Mouse (Mus musculus) limb, embryonic 14.5 days (tissue): ENCODE measurements around the gene Isoc2a. TPM values are rescaled to one million over a fixed set of nuclear protein-coding genes. Genes with fewer than 3 reads are reported as not detected.

Experiments used
- ATAC-seq: fragments of 200-750 bp; cut with Nextera tagmentation; 2 replicates; pipeline ENCODE4 v1.8.0; 2017; ENCODE audit warnings: low read depth, moderate number of reproducible peaks, moderate TSS enrichment; ENCODE audit not compliant: low FRiP score
- DNase-seq: peaks from one replicate; pipeline ENCODE4 v3.0.0-alpha.2; 2015; ENCODE audit warnings: low spot score
- H3K27ac ChIP-seq: fragments of 300-500 bp; sonication (generic); replicated peaks from 2 replicates; pipeline ENCODE4 v1.5.1; 2014; ENCODE audit warnings: low read depth, mild to moderate bottlenecking, low read length, moderate library complexity, mixed read lengths
- H3K27me3 ChIP-seq: fragments of 300-500 bp; sonication (generic); 2 replicates; pipeline ENCODE4 v1.6.1; 2014; ENCODE audit warnings: low read length, mixed read lengths; ENCODE audit not compliant: control insufficient read depth, insufficient read depth
- H3K36me3 ChIP-seq: fragments of 300-500 bp; sonication (generic); 2 replicates; pipeline ENCODE4 v1.6.1; 2014; ENCODE audit warnings: mild to moderate bottlenecking, low read length, moderate library complexity, mixed read lengths; ENCODE audit not compliant: control insufficient read depth, insufficient read depth
- H3K4me1 ChIP-seq: fragments of 300-500 bp; sonication (generic); 2 replicates; pipeline ENCODE4 v1.6.1; 2014; ENCODE audit warnings: antibody characterized with exemption, low read length, mixed read lengths; ENCODE audit not compliant: control insufficient read depth, insufficient read depth
- H3K4me2 ChIP-seq: fragments of 300-500 bp; sonication (generic); replicated peaks from 2 replicates; pipeline ENCODE4 v1.6.1; 2014; ENCODE audit warnings: low read depth, mild to moderate bottlenecking, low read length, moderate library complexity; ENCODE audit not compliant: severe bottlenecking
- H3K4me3 ChIP-seq: fragments of 300-500 bp; sonication (generic); replicated peaks from 2 replicates; pipeline ENCODE4 v1.5.1; 2014; ENCODE audit warnings: low read length
- H3K9ac ChIP-seq: fragments of 300-500 bp; sonication (generic); 2 replicates; pipeline ENCODE4 v1.6.1; 2014; ENCODE audit warnings: mild to moderate bottlenecking, low read depth, low read length, moderate library complexity; ENCODE audit not compliant: severe bottlenecking
- H3K9me3 ChIP-seq: fragments of 300-500 bp; sonication (generic); 2 replicates; pipeline ENCODE4 v1.6.1; 2016; ENCODE audit warnings: low read length; ENCODE audit not compliant: control insufficient read depth
- POLR2A ChIP-seq: fragments of 200-500 bp; IDR thresholded peaks from 2 replicates; pipeline ENCODE4 v1.8.0; 2012; ENCODE audit warnings: inconsistent platforms, mild to moderate bottlenecking, moderate library complexity, borderline replicate concordance; ENCODE audit not compliant: insufficient read depth, insufficient read length; ENCODE audit errors: extremely low read depth
- WGBS: fragments of 180-500 bp; shearing (Covaris S2); extraction: QIAGEN DNeasy Blood & Tissue Kit; methylation state at CpG from one replicate; pipeline ENCODE4 v1.1.7; 2014; 5-methylcytosine and 5-hydroxymethylcytosine counted together
- polyA plus RNA-seq, 2 experiments: library from polyadenylated mRNA; depleted of rRNA in 1 of 2; stranded (reverse) in 1 of 2; unstranded in 1 of 2; fragments of >200 nt; fragmentation: Nextera tagmentation in 1 of 2; extraction: Ambion mirVana in 1 of 2; gene quantifications; 2 replicates each; pipeline versions ENCODE4 v1.2.1 to v1.2.3; 2012 to 2014

The Isoc2a gene
- polyA plus RNA-seq, 2 experiments: 1.1 to 13.6 TPM

GRCm38 (mm10) chr7:4842077-4842476 lies 34.9 kb upstream of the Isoc2a start:
- TF ChIP-seq POLR2A: no peak
- no peak for ATAC-seq
- H3K4me1 ChIP-seq: peaks cover 11% of the 10 kb centered on the region
- no peaks in the 10 kb centered on the region for H3K36me3 ChIP-seq
- H3K27ac ChIP-seq: no peak overlapping the region
- peaks cover 63% of the 10 kb centered on the region for H3K27me3 ChIP-seq
- no peak overlapping the region for H3K9ac ChIP-seq
- 59% methylated on average over 5 of the region's 5 CpGs for WGBS
- peak overlapping the region; percentile 7; the same call in 1 of the 2 replicates for H3K4me3 ChIP-seq
- no peak for DNase-seq
- H3K9me3 ChIP-seq: no peaks in the 10 kb centered on the region
- H3K4me2 ChIP-seq: no peak overlapping the region

- Histone ChIP-seq H3K4me3 (peak overlapping the region; percentile 7; the same call in 1 of the 2 replicates), H3K4me1 (peaks cover 11% of the 10 kb centered on the region), H3K27me3 (peaks cover 57% of the 10 kb centered on the region), H3K27ac (no peak overlapping the region), H3K36me3 (no peaks in the 10 kb centered on the region), H3K9ac (no peak overlapping the region), H3K9me3 (no peaks in the 10 kb centered on the region), H3K4me2 (peak overlapping the region; percentile 25)
- ATAC-seq: peak; percentile 62
- TF ChIP-seq POLR2A: no peak
- 1% methylated on average over 16 of the region's 16 CpGs for WGBS
- peak; percentile 49 for DNase-seq
Measured at GRCm38 (mm10) chr7:4842634-4843131, 34.3 kb upstream of the Isoc2a start.

DNA sequence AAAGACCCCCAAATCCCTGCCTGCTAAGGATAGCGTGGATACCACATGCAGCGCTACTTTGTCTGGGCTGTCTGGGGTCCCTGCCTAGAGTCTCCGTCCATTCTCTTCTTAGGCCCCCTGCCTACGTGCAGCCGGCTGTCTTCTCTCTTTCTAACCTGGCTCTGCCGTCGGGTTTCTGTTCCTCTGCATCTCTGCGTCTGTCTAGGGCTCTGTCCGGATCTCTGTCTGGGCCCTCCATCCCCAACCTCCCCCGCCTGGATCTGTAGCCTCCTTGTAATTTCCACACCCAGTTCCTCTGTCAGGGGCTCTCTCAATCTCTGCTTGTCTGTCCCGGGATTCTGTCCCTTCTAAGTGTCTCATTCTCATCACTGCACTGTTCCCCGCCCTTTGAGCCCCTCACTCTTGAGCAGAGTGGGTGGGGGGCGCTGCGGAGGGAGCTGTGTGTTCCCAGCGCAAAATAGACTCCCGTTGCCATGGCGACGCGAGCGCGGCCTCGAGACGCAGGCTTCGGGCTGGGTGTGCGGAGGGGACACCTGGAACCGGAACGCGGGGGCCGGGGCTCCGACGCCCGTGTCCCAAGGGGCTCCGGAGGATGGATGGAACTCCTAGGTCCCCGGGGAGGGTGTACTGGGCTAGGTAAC lies 33.2 kb upstream of the Isoc2a start:
- DNase-seq: no peak
- H3K9me3 ChIP-seq: no peaks in the 10 kb centered on the region
- H3K27me3 ChIP-seq: peaks cover 53% of the 10 kb centered on the region
- ATAC-seq: 0 out of 2 replicates have a peak, but pooled peaks have one; percentile 17
- H3K36me3 ChIP-seq: no peaks in the 10 kb centered on the region
- H3K4me2 ChIP-seq: peak overlapping the region; percentile 81
- TF ChIP-seq POLR2A: no peak
- H3K4me3 ChIP-seq: peak overlapping the region; percentile 42
- H3K9ac ChIP-seq: peak overlapping the region; percentile 38; the same call in 1 of the 2 replicates
- H3K27ac ChIP-seq: no peak overlapping the region
- H3K4me1 ChIP-seq: peaks cover 11% of the 10 kb centered on the region
- under 1% methylated on average over 34 of the region's 34 CpGs for WGBS

- no peaks in the 10 kb centered on the region for H3K36me3 ChIP-seq
- 1% methylated on average over 40 of the region's 41 CpGs for WGBS
- no peak within 1 kb of the TSS for H3K27ac ChIP-seq
- no peaks in the 10 kb centered on the region for H3K9me3 ChIP-seq
- peaks cover 49% of the 10 kb centered on the region for H3K27me3 ChIP-seq
- H3K4me1 ChIP-seq: peaks cover 11% of the 10 kb centered on the region
- peak within 1 kb of the TSS; percentile 81 for H3K4me2 ChIP-seq
- peak within 1 kb of the TSS; percentile 42 for H3K4me3 ChIP-seq
- ATAC-seq: 0 out of 2 replicates have a peak, but pooled peaks have one; percentile 28
- H3K9ac ChIP-seq: peak within 1 kb of the TSS; percentile 38
- no peak for DNase-seq
- TF ChIP-seq POLR2A: no peak
Measured at GRCm38 (mm10) chr7:4844245-4844916, 32.6 kb upstream of the Isoc2a start, which contains the start of gene Shisa7. Gene Shisa7, minus strand, starts transcription at chr7:4844696.

- peak overlapping the region; percentile 81 for H3K4me2 ChIP-seq
- ATAC-seq (peak; percentile 77), DNase-seq (peak; percentile 82)
- no peak for TF ChIP-seq POLR2A
- H3K4me3 ChIP-seq: peak overlapping the region; percentile 42
- no peaks in the 10 kb centered on the region for H3K9me3 ChIP-seq
- H3K4me1 ChIP-seq: peaks cover 11% of the 10 kb centered on the region
- no peaks in the 10 kb centered on the region for H3K36me3 ChIP-seq
- 0% methylated on average over 13 of the region's 13 CpGs for WGBS
- H3K9ac ChIP-seq: peak overlapping the region; percentile 38
- no peak overlapping the region for H3K27ac ChIP-seq
- peaks cover 49% of the 10 kb centered on the region for H3K27me3 ChIP-seq
Measured at GRCm38 (mm10) chr7:4844917-4845309, 32.0 kb upstream of the Isoc2a start.
